In genomic region chr9:90830704-90831103, GRCm38 (mm10) we compare ENCODE assay signal across 28 mouse cellular contexts.
"Had no signal": no experiment of that assay in that cellular context is flagged by ENCODE, and none has a peak within 500 bp of the region (broad histone marks: within the 10 kb centered on the region; RNA-seq: fewer than 3 reads in every experiment).

No protein-coding gene starts in this region.

- H3K4me2 ChIP-seq: heart, embryonic 12.5 days; hindbrain, embryonic 12.5 days; hindbrain, embryonic 14.5 days; intestine, embryonic 15.5 days; limb, embryonic 12.5 days; liver, embryonic 11.5 days; liver, embryonic 13.5 days had no signal

- H3K9ac ChIP-seq: heart, embryonic 12.5 days; hindbrain, embryonic 12.5 days; hindbrain, embryonic 14.5 days; intestine, embryonic 15.5 days; limb, embryonic 12.5 days; liver, embryonic 13.5 days had no signal

- H3K36me3 ChIP-seq: heart, embryonic 10.5 days; heart, embryonic 12.5 days; hindbrain, embryonic 10.5 days; hindbrain, embryonic 12.5 days; intestine, embryonic 15.5 days; limb, embryonic 12.5 days; liver, embryonic 13.5 days had no signal

- H3K9me3 ChIP-seq: heart, embryonic 10.5 days; heart, embryonic 12.5 days; hindbrain, embryonic 10.5 days; hindbrain, embryonic 12.5 days; intestine, embryonic 15.5 days; limb, embryonic 12.5 days; liver, embryonic 13.5 days had no signal

- ATAC-seq: hindbrain, embryonic 16.5 days; inflammation-experienced regulatory T-cells, adult 6 months; intestine, embryonic 15.5 days; intestine, postnatal 0 days had no signal

- H3K27ac ChIP-seq: gastrocnemius, adult 2 months; heart, embryonic 10.5 days; hindbrain, embryonic 10.5 days; hindbrain, embryonic 12.5 days; hindbrain, embryonic 14.5 days; intestine, embryonic 15.5 days; layer of hippocampus, adult 2 months; limb, embryonic 12.5 days; liver, embryonic 13.5 days had no signal

- H3K4me3 ChIP-seq: gastrocnemius, adult 2 months; heart, embryonic 10.5 days; heart, embryonic 12.5 days; hindbrain, embryonic 10.5 days; hindbrain, embryonic 12.5 days; intestine, embryonic 15.5 days; layer of hippocampus, adult 2 months; limb, embryonic 12.5 days; liver, embryonic 13.5 days had no signal

- H3K4me1 ChIP-seq: heart, embryonic 10.5 days; heart, embryonic 12.5 days; hindbrain, embryonic 10.5 days; hindbrain, embryonic 12.5 days; intestine, embryonic 15.5 days; limb, embryonic 12.5 days; liver, embryonic 13.5 days had no signal

- H3K27me3 ChIP-seq: heart, embryonic 12.5 days; hindbrain, embryonic 12.5 days; intestine, embryonic 15.5 days; limb, embryonic 12.5 days; liver, embryonic 13.5 days had no signal

- DNase-seq: gastrocnemius, adult 2 months; gastrocnemius, postnatal 10 days; gastrocnemius, postnatal 25 days; heart, adult 18-20 months; heart, postnatal 10 days; heart, postnatal 4 days; kidney, adult 18-20 months; kidney, adult 8-10 months; kidney, postnatal 10 days; kidney, postnatal 25 days; kidney, postnatal 4 days; layer of hippocampus, adult 9-11 months; layer of hippocampus, postnatal 36 days; left cerebral cortex, postnatal 4 days; liver; liver, embryonic 13.5 days had no signal
